Mouse (Mus musculus) hindbrain, postnatal 0 days (tissue): ENCODE results near the gene Clec2d. TPM values are rescaled to one million over a fixed set of nuclear protein-coding genes. Genes with fewer than 3 reads are reported as not detected.

ENCODE experiments used
- ATAC-seq: fragments of 200-750 bp; cut with Nextera tagmentation; 2 replicates; pipeline ENCODE4 v1.8.0; 2017; ENCODE audit warnings: mild to moderate bottlenecking, moderate TSS enrichment, moderate library complexity
- DNase-seq: peaks from one replicate; pipeline ENCODE4 v3.0.0-alpha.2; 2015; ENCODE audit warnings: low spot score
- H3K27ac ChIP-seq: fragments of 300-500 bp; sonication (generic); 2 replicates; pipeline ENCODE4 v1.5.1; 2014; ENCODE audit warnings: mild to moderate bottlenecking
- H3K27me3 ChIP-seq: fragments of 300-500 bp; sonication (generic); 2 replicates; pipeline ENCODE4 v1.6.1; 2014; ENCODE audit warnings: low read length, mixed read lengths; ENCODE audit not compliant: insufficient read depth
- H3K36me3 ChIP-seq: fragments of 300-500 bp; sonication (generic); 2 replicates; pipeline ENCODE4 v1.6.1; 2014; ENCODE audit warnings: low read length, mixed read lengths; ENCODE audit not compliant: insufficient read depth
- H3K4me1 ChIP-seq: fragments of 300-500 bp; sonication (generic); 2 replicates; pipeline ENCODE4 v1.6.1; 2014; ENCODE audit warnings: antibody characterized with exemption, low read length, mixed read lengths; ENCODE audit not compliant: insufficient read depth
- H3K4me2 ChIP-seq: fragments of 300-500 bp; sonication (generic); 2 replicates; pipeline ENCODE4 v1.6.1; 2014; ENCODE audit warnings: low read depth, mild to moderate bottlenecking, low read length, moderate library complexity, mixed read lengths
- H3K4me3 ChIP-seq: fragments of 300-500 bp; sonication (generic); 2 replicates; pipeline ENCODE4 v1.5.1; 2014; ENCODE audit warnings: low read length
- H3K9ac ChIP-seq: fragments of 300-500 bp; sonication (generic); replicated peaks from 2 replicates; pipeline ENCODE4 v1.6.1; 2014; ENCODE audit warnings: mild to moderate bottlenecking, low read length, moderate library complexity, mixed read lengths
- H3K9me3 ChIP-seq: fragments of 300-500 bp; sonication (generic); 2 replicates; pipeline ENCODE4 v1.6.1; 2016; ENCODE audit warnings: low read length, mixed read lengths
- CTCF ChIP-seq: IDR thresholded peaks from 2 replicates; pipeline ENCODE4 v1.5.1; 2016; ENCODE audit warnings: antibody characterized with exemption, control low read depth, low read depth
- WGBS: fragments of 180-500 bp; shearing (Covaris S2); extraction: QIAGEN DNeasy Blood & Tissue Kit; methylation state at CpG from one replicate; pipeline ENCODE4 v1.1.7; 2014; 5-methylcytosine and 5-hydroxymethylcytosine counted together
- polyA plus RNA-seq: library from polyadenylated mRNA; unstranded; fragments of >200 nt; fragmentation: Nextera tagmentation; extraction: Ambion mirVana; gene quantifications from 2 replicates; pipeline ENCODE4 v1.2.1, GENCODE M21; 2015
- total RNA-seq: library from RNA; depleted of rRNA; stranded (reverse); fragments of >200 nt; gene quantifications from 2 replicates; pipeline ENCODE4 v1.2.3, GENCODE M21; 2014

The Clec2d gene
- total and polyA plus RNA-seq, 2 experiments from 2014 or later: 10.5 TPM; not detected in 1

DNA sequence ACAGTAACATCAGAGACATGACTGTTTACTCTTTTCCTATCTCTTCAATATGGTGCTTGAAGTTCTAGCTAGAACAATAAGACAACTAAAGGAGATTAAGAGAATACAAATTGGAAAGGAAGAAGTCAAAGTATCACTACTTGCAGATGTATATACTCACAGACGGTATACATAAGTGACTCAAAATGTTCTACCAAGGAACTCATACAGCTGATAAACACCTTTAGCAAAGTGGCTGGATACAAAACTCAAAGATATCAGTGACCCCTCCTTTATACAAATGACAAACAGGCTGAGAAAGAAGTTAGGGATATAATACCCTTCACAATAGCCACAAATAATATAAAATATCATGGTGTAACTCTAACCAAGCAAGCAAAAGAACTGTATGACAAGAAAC, 40.6 kb downstream of the Clec2d start:
- no peaks in the 10 kb centered on the region for H3K36me3 ChIP-seq
- no peak overlapping the region for H3K4me3 ChIP-seq
- WGBS: 97% methylated on average over 1 of the region's 1 CpGs
- no peak for TF ChIP-seq CTCF
- H3K4me1 ChIP-seq: no peaks in the 10 kb centered on the region
- ATAC-seq: no peak
- H3K4me2 ChIP-seq: no peak overlapping the region
- H3K27me3 ChIP-seq: no peaks in the 10 kb centered on the region
- no peak for DNase-seq
- no peak overlapping the region for H3K27ac ChIP-seq
- no peaks in the 10 kb centered on the region for H3K9me3 ChIP-seq
- no peak overlapping the region for H3K9ac ChIP-seq

GRCm38 (mm10) chr6:129222188-129222800, 41.9 kb downstream of the Clec2d start:
- WGBS: 85% methylated on average over 3 of the region's 3 CpGs
- Histone ChIP-seq H3K4me3 (no peak overlapping the region), H3K4me2 (no peak overlapping the region), H3K27me3 (no peaks in the 10 kb centered on the region), H3K4me1 (no peaks in the 10 kb centered on the region), H3K9ac (no peak overlapping the region), H3K27ac (no peak overlapping the region), H3K36me3 (no peaks in the 10 kb centered on the region), H3K9me3 (no peaks in the 10 kb centered on the region)
- no peak for ATAC-seq
- no peak for TF ChIP-seq CTCF
- no peak for DNase-seq

DNA sequence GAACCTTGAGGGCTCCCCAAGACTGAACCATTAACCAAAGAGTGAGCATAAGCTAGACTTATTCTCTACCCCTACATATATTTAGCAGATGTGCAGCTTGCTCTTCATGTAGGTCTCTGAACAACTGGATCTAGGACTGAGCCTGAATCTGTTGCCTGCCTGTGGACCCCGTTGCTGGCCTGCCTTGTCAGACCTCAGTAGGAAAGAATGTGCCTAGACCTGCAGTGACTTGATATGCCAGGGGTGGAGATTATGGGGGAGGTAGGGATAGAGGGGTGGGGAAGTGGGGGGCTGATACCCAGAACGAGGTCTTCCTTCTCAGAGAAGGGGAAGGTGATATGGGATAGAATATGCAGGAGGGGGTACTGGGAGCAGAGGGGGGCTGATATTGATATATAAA, 43.2 kb downstream of the Clec2d start:
- no peak for ATAC-seq
- no peaks in the 10 kb centered on the region for H3K9me3 ChIP-seq
- no peak overlapping the region for H3K9ac ChIP-seq
- H3K27ac ChIP-seq: no peak overlapping the region
- H3K4me3 ChIP-seq: no peak overlapping the region
- H3K36me3 ChIP-seq: no peaks in the 10 kb centered on the region
- H3K27me3 ChIP-seq: no peaks in the 10 kb centered on the region
- TF ChIP-seq CTCF: no peak
- H3K4me1 ChIP-seq: no peaks in the 10 kb centered on the region
- no peak for DNase-seq
- 72% methylated on average over 2 of the region's 2 CpGs for WGBS
- no peak overlapping the region for H3K4me2 ChIP-seq

GRCm38 (mm10) chr6:129224090-129224489, 43.7 kb downstream of the Clec2d start:
- Histone ChIP-seq H3K27ac (no peak overlapping the region), H3K9ac (no peak overlapping the region), H3K4me1 (no peaks in the 10 kb centered on the region), H3K36me3 (no peaks in the 10 kb centered on the region), H3K9me3 (no peaks in the 10 kb centered on the region), H3K4me2 (no peak overlapping the region), H3K27me3 (no peaks in the 10 kb centered on the region), H3K4me3 (no peak overlapping the region)
- ATAC-seq: no peak
- no peak for DNase-seq
- TF ChIP-seq CTCF: no peak
- 75% methylated on average over 1 of the region's 1 CpGs for WGBS

- Histone ChIP-seq H3K9ac (no peak overlapping the region), H3K4me2 (no peak overlapping the region), H3K4me3 (no peak overlapping the region), H3K27ac (no peak overlapping the region), H3K27me3 (no peaks in the 10 kb centered on the region), H3K9me3 (no peaks in the 10 kb centered on the region), H3K4me1 (no peaks in the 10 kb centered on the region), H3K36me3 (no peaks in the 10 kb centered on the region)
- ATAC-seq: no peak
- 79% methylated on average over 2 of the region's 2 CpGs for WGBS
- no peak for DNase-seq
- TF ChIP-seq CTCF: no peak
Observed at GRCm38 (mm10) chr6:129225078-129225477, 44.7 kb downstream of the Clec2d start.

DNA sequence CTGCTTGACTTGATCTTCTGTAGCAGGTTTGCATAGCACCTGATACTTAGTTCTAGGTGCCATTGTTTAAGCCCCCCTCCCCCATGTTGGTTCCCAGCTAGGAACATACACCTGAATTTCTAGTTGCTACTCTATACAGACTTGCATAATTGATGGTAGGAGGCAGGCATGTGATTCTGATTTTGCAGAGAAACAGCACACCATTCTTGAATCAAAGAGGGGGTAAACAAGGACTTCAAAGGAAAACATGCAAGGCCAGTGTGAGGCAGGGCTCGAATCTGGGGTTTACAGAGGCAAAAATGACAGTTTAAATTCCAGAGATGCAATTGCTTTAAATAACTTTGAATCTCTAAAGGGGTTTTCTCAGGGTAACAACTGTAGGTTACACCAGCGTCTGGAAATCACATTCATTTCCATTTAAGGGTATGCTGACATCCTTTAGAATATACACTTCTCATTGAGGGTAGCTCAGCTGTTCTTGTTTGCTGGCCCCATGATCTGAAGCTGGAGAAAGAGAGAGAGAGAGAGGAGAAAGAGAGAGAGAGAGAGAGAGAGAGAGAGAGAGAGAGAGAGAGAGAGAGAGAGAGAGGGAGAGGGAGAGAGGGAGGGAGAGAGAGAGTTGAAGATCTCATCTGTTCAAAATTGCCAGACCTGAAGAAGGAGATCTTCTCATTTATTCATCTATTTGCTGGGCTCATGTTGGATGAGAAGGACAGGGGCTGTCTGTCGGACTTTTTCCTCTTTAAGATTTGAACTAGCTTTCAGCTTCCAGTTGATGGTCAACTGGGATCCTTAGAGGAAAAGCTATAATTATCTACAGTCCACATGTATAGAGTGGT, 48.7 kb downstream of the Clec2d start:
- Histone ChIP-seq H3K36me3 (no peaks in the 10 kb centered on the region), H3K9ac (no peak overlapping the region), H3K27me3 (no peaks in the 10 kb centered on the region), H3K27ac (peak overlapping the region; percentile 49; the same call in 1 of the 2 replicates), H3K4me2 (no peak overlapping the region), H3K4me3 (no peak overlapping the region), H3K9me3 (no peaks in the 10 kb centered on the region), H3K4me1 (no peaks in the 10 kb centered on the region)
- no peak for DNase-seq
- no peak for TF ChIP-seq CTCF
- 41% methylated on average over 3 of the region's 3 CpGs for WGBS
- ATAC-seq: no peak
